Comparison of ENCODE assay signal across 8 mouse cellular contexts in genomic region chr9:40336701-40337100, GRCm38 (mm10).
A peak's percentile ranks its signal among the peaks of the same experiment; 100 is the strongest.
DNase-seq lines count a peak whose midpoint lies in the region; ATAC-seq and TF ChIP-seq lines count a peak whose summit lies in the region.

No protein-coding gene starts in this region.

- 30% methylated on average over 5 of the region's 5 CpGs for WGBS in forebrain, embryonic 14.5 days
- 56% methylated on average over 5 of the region's 5 CpGs for WGBS in forebrain, embryonic 12.5 days
- 64% methylated on average over 5 of the region's 5 CpGs for WGBS in midbrain, embryonic 14.5 days
- 74% methylated on average over 5 of the region's 5 CpGs for WGBS in midbrain, embryonic 11.5 days
- WGBS in forebrain, embryonic 16.5 days: 24% methylated on average over 5 of the region's 5 CpGs
- 28% methylated on average over 5 of the region's 5 CpGs for WGBS in olfactory bulb, adult 2 months
- WGBS in lung, adult 2 months: 46% methylated on average over 5 of the region's 5 CpGs

- peak; percentile 79 for ATAC-seq in forebrain, embryonic 14.5 days
- no peak for ATAC-seq in forebrain, embryonic 12.5 days (ENCODE audit: low FRiP score)
- ATAC-seq in midbrain, embryonic 14.5 days (ENCODE audit: low FRiP score, low TSS enrichment): no peak
- no peak for ATAC-seq in midbrain, embryonic 11.5 days (ENCODE audit: low FRiP score)
- peak; percentile 50 for ATAC-seq in forebrain, embryonic 16.5 days

- no peak overlapping the region for H3K9ac ChIP-seq in forebrain, embryonic 14.5 days (ENCODE audit: low read length)
- no peak overlapping the region for H3K9ac ChIP-seq in forebrain, embryonic 12.5 days
- no peak overlapping the region for H3K9ac ChIP-seq in midbrain, embryonic 14.5 days (replicated peaks; ENCODE audit: low read length)
- no peak overlapping the region for H3K9ac ChIP-seq in midbrain, embryonic 11.5 days (ENCODE audit: low read length)
- no peak overlapping the region for H3K9ac ChIP-seq in forebrain, embryonic 16.5 days (replicated peaks; ENCODE audit: low read depth, low read length)

- H3K27ac ChIP-seq in forebrain, embryonic 14.5 days (ENCODE audit: low read depth, low read length): peak overlapping the region; percentile 65
- H3K27ac ChIP-seq in forebrain, embryonic 12.5 days: no peak overlapping the region
- peak overlapping the region; percentile 52 for H3K27ac ChIP-seq in midbrain, embryonic 14.5 days (replicated peaks; ENCODE audit: low read depth, low read length)
- H3K27ac ChIP-seq in midbrain, embryonic 11.5 days (ENCODE audit: low read depth, low read length): no peak overlapping the region
- H3K27ac ChIP-seq in forebrain, embryonic 16.5 days (ENCODE audit: low read length): peak overlapping the region; percentile 62
- peak overlapping the region; percentile 47 for H3K27ac ChIP-seq in olfactory bulb, adult 2 months (ENCODE audit: insufficient read depth, low read depth, low read length)

- no peak for TF ChIP-seq POLR2A in olfactory bulb, adult 2 months (IDR thresholded peaks at IDR 0.05; ENCODE audit: insufficient read depth, low read depth, low read length)
- TF ChIP-seq POLR2A in lung, adult 2 months (IDR thresholded peaks at IDR 0.05; ENCODE audit: borderline replicate concordance, extremely low read depth, low read depth, low read length): no peak

- peaks cover 2% of the 10 kb centered on the region; the same call in 1 of the 2 replicates for H3K36me3 ChIP-seq in forebrain, embryonic 14.5 days (ENCODE audit: control insufficient read depth, insufficient read depth, low read length)
- no peaks in the 10 kb centered on the region for H3K36me3 ChIP-seq in forebrain, embryonic 12.5 days (replicated peaks)
- peaks cover 9% of the 10 kb centered on the region; the same call in 1 of the 2 replicates for H3K36me3 ChIP-seq in midbrain, embryonic 14.5 days (ENCODE audit: control insufficient read depth, insufficient read depth, low read length)
- H3K36me3 ChIP-seq in midbrain, embryonic 11.5 days (ENCODE audit: control insufficient read depth, insufficient read depth, low read length): no peaks in the 10 kb centered on the region
- 0 out of 2 replicates have a peak, but pooled peaks cover 3% of the 10 kb centered on the region for H3K36me3 ChIP-seq in forebrain, embryonic 16.5 days (ENCODE audit: control insufficient read depth, insufficient read depth)

- H3K4me3 ChIP-seq in forebrain, embryonic 14.5 days (ENCODE audit: low read depth, low read length): no peak overlapping the region
- no peak overlapping the region for H3K4me3 ChIP-seq in forebrain, embryonic 12.5 days (replicated peaks)
- H3K4me3 ChIP-seq in midbrain, embryonic 14.5 days (replicated peaks; ENCODE audit: low read depth, low read length): no peak overlapping the region
- no peak overlapping the region for H3K4me3 ChIP-seq in midbrain, embryonic 11.5 days (ENCODE audit: low read depth, low read length)
- H3K4me3 ChIP-seq in forebrain, embryonic 16.5 days (replicated peaks; ENCODE audit: low read length): no peak overlapping the region
- H3K4me3 ChIP-seq in olfactory bulb, adult 2 months (ENCODE audit: insufficient read depth, low read depth, low read length): no peak overlapping the region
- no peak overlapping the region for H3K4me3 ChIP-seq in lung, adult 2 months (replicated peaks; ENCODE audit: extremely low read depth, low read depth, low read length)

- peak; percentile 73 for DNase-seq in forebrain, embryonic 14.5 days (ENCODE audit: low spot score)
- DNase-seq in midbrain, embryonic 14.5 days: peak; percentile 48
- no peak for DNase-seq in midbrain, embryonic 11.5 days (ENCODE audit: low spot score, missing footprints)
- DNase-seq in urinary bladder, postnatal 4 days (ENCODE audit: low spot score in 2 of 2): no peak
- no peak for DNase-seq in lung, adult 2 months

- TF ChIP-seq CTCF in olfactory bulb, adult 2 months (IDR thresholded peaks at IDR 0.05; ENCODE audit: insufficient read depth, low read depth, low read length): no peak
- no peak for TF ChIP-seq CTCF in lung, adult 2 months (IDR thresholded peaks at IDR 0.05; ENCODE audit: insufficient read depth, low read length)

- peaks cover 12% of the 10 kb centered on the region for H3K4me1 ChIP-seq in forebrain, embryonic 14.5 days (ENCODE audit: control insufficient read depth, insufficient read depth, low read length)
- peaks cover 4% of the 10 kb centered on the region; the same call in 1 of the 2 replicates for H3K4me1 ChIP-seq in forebrain, embryonic 12.5 days
- H3K4me1 ChIP-seq in midbrain, embryonic 14.5 days (ENCODE audit: control insufficient read depth, insufficient read depth, low read length): peaks cover 9% of the 10 kb centered on the region; the same call in 1 of the 2 replicates
- H3K4me1 ChIP-seq in midbrain, embryonic 11.5 days (ENCODE audit: control insufficient read depth, insufficient read depth, low read length): no peaks in the 10 kb centered on the region
- peaks cover 44% of the 10 kb centered on the region for H3K4me1 ChIP-seq in forebrain, embryonic 16.5 days (replicated peaks; ENCODE audit: control insufficient read depth, insufficient read depth, low read length)
- peaks cover 37% of the 10 kb centered on the region for H3K4me1 ChIP-seq in olfactory bulb, adult 2 months (ENCODE audit: control insufficient read depth, insufficient read depth, low read length)
- no peaks in the 10 kb centered on the region for H3K4me1 ChIP-seq in lung, adult 2 months (ENCODE audit: control insufficient read depth, insufficient read depth, low read length)

- no peak overlapping the region for H3K4me2 ChIP-seq in forebrain, embryonic 14.5 days (ENCODE audit: low read length)
- H3K4me2 ChIP-seq in forebrain, embryonic 12.5 days: no peak overlapping the region
- no peak overlapping the region for H3K4me2 ChIP-seq in midbrain, embryonic 14.5 days (ENCODE audit: low read length)
- H3K4me2 ChIP-seq in midbrain, embryonic 11.5 days: no peak overlapping the region
- no peak overlapping the region for H3K4me2 ChIP-seq in forebrain, embryonic 16.5 days (ENCODE audit: low read length)

- H3K27me3 ChIP-seq in forebrain, embryonic 14.5 days (replicated peaks; ENCODE audit: control insufficient read depth, insufficient read depth, low read length): no peaks in the 10 kb centered on the region
- H3K27me3 ChIP-seq in forebrain, embryonic 12.5 days: no peaks in the 10 kb centered on the region
- no peaks in the 10 kb centered on the region for H3K27me3 ChIP-seq in midbrain, embryonic 14.5 days (ENCODE audit: control insufficient read depth, insufficient read depth, low read length)
- no peaks in the 10 kb centered on the region for H3K27me3 ChIP-seq in midbrain, embryonic 11.5 days (ENCODE audit: control insufficient read depth, insufficient read depth, low read length)
- no peaks in the 10 kb centered on the region for H3K27me3 ChIP-seq in forebrain, embryonic 16.5 days (replicated peaks; ENCODE audit: control insufficient read depth, insufficient read depth, low read length)

- no peaks in the 10 kb centered on the region for H3K9me3 ChIP-seq in forebrain, embryonic 14.5 days (replicated peaks; ENCODE audit: control insufficient read depth, low read length)
- H3K9me3 ChIP-seq in forebrain, embryonic 12.5 days: no peaks in the 10 kb centered on the region
- no peaks in the 10 kb centered on the region for H3K9me3 ChIP-seq in midbrain, embryonic 14.5 days (ENCODE audit: control insufficient read depth, low read length)
- no peaks in the 10 kb centered on the region for H3K9me3 ChIP-seq in midbrain, embryonic 11.5 days (ENCODE audit: control insufficient read depth, low read length)
- H3K9me3 ChIP-seq in forebrain, embryonic 16.5 days (ENCODE audit: control insufficient read depth, low read length): no peaks in the 10 kb centered on the region

Comparison
In these comparisons a context has a peak if more than half of its experiments do, and no peak if none do; other contexts are left out.
1. ATAC-seq: peak in forebrain, embryonic 14.5 days (single experiment) and forebrain, embryonic 16.5 days (single experiment); none in forebrain, embryonic 12.5 days (single experiment), midbrain, embryonic 14.5 days (single experiment) and midbrain, embryonic 11.5 days (single experiment).
2. DNase-seq: peak in forebrain, embryonic 14.5 days (single experiment) and midbrain, embryonic 14.5 days (single experiment); none in midbrain, embryonic 11.5 days (single experiment), urinary bladder, postnatal 4 days (0 of 2) and lung, adult 2 months (single experiment).
3. H3K27ac ChIP-seq: peak in forebrain, embryonic 14.5 days (single experiment), midbrain, embryonic 14.5 days (single experiment), forebrain, embryonic 16.5 days (single experiment) and olfactory bulb, adult 2 months (single experiment); none in forebrain, embryonic 12.5 days (single experiment) and midbrain, embryonic 11.5 days (single experiment).